Mouse (Mus musculus): ENCODE data around the gene Hist1h2ag.

- TF ChIP-seq CTCF (conservative IDR thresholded peaks at IDR 0.05; ENCODE audit: low read length): no peak
- no peak for TF ChIP-seq POU5F1 (IDR thresholded peaks at IDR 0.05; ENCODE audit: borderline replicate concordance, low read length)
Measured at GRCm38 (mm10) chr13:22026058-22027031, 16.4 kb downstream of the Hist1h2ag start.

All from E14TG2a.4 (cell line).